Mouse (Mus musculus) heart, postnatal 0 days (tissue): ENCODE data around the gene Ofcc1. TPM values are rescaled to one million over a fixed set of nuclear protein-coding genes. Genes with fewer than 3 reads are reported as not detected.

Experiments used
- ATAC-seq: fragments of 200-750 bp; cut with Nextera tagmentation; 2 replicates; pipeline ENCODE4 v1.8.0; 2017; ENCODE audit warnings: low read depth, moderate number of reproducible peaks, moderate library complexity; ENCODE audit not compliant: insufficient read depth
- DNase-seq: peaks from one replicate; pipeline ENCODE4 v3.0.0-alpha.2; 2016; ENCODE audit warnings: low spot score
- H3K27ac ChIP-seq: fragments of 300-500 bp; sonication (generic); 2 replicates; pipeline ENCODE4 v1.5.1; 2014; ENCODE audit warnings: low read depth, mild to moderate bottlenecking
- H3K27me3 ChIP-seq: fragments of 300-500 bp; sonication (generic); 2 replicates; pipeline ENCODE4 v1.6.1; 2014; ENCODE audit warnings: low read length, mixed read lengths; ENCODE audit not compliant: control insufficient read depth, insufficient read depth
- H3K36me3 ChIP-seq: fragments of 300-500 bp; sonication (generic); replicated peaks from 2 replicates; pipeline ENCODE4 v1.6.1; 2014; ENCODE audit warnings: low read length, mixed read lengths; ENCODE audit not compliant: control insufficient read depth, insufficient read depth
- H3K4me1 ChIP-seq: fragments of 300-500 bp; sonication (generic); 2 replicates; pipeline ENCODE4 v1.6.1; 2014; ENCODE audit warnings: antibody characterized with exemption; ENCODE audit not compliant: control insufficient read depth, insufficient read depth
- H3K4me2 ChIP-seq: fragments of 300-500 bp; sonication (generic); 2 replicates; pipeline ENCODE4 v1.6.1; 2014; ENCODE audit warnings: low read depth, mild to moderate bottlenecking, low read length, moderate library complexity
- H3K4me3 ChIP-seq: fragments of 300-500 bp; sonication (generic); 2 replicates; pipeline ENCODE4 v1.5.1; 2014; ENCODE audit warnings: low read depth, low read length
- H3K9ac ChIP-seq: fragments of 300-500 bp; sonication (generic); replicated peaks from 2 replicates; pipeline ENCODE4 v1.6.1; 2014; ENCODE audit warnings: low read depth, low read length, mixed read lengths
- H3K9me3 ChIP-seq: fragments of 300-500 bp; sonication (generic); replicated peaks from 2 replicates; pipeline ENCODE4 v1.6.1; 2016; ENCODE audit warnings: low read length; ENCODE audit not compliant: control insufficient read depth
- CTCF ChIP-seq: IDR thresholded peaks from 2 replicates; pipeline ENCODE4 v1.5.1; 2016; ENCODE audit warnings: antibody characterized with exemption, control low read depth, low read depth
- EP300 ChIP-seq: IDR thresholded peaks from 2 replicates; pipeline ENCODE4 v1.6.1; 2016; ENCODE audit warnings: antibody characterized with exemption, low read depth
- WGBS: fragments of 180-500 bp; shearing (Covaris S2); extraction: QIAGEN DNeasy Blood & Tissue Kit; methylation state at CpG from one replicate; pipeline ENCODE4 v1.1.7; 2014; 5-methylcytosine and 5-hydroxymethylcytosine counted together
- polyA plus RNA-seq: library from polyadenylated mRNA; unstranded; fragments of >200 nt; fragmentation: Nextera tagmentation; extraction: Ambion mirVana; gene quantifications from 2 replicates; pipeline ENCODE4 v1.2.1, GENCODE M21; 2015
- total RNA-seq: library from RNA; depleted of rRNA; stranded (reverse); fragments of >200 nt; gene quantifications from 2 replicates; pipeline ENCODE4 v1.2.3, GENCODE M21; 2014; ENCODE audit warnings: low replicate concordance

Gene Ofcc1
- total and polyA plus RNA-seq, 2 experiments from 2014 or later, result not detected

DNA sequence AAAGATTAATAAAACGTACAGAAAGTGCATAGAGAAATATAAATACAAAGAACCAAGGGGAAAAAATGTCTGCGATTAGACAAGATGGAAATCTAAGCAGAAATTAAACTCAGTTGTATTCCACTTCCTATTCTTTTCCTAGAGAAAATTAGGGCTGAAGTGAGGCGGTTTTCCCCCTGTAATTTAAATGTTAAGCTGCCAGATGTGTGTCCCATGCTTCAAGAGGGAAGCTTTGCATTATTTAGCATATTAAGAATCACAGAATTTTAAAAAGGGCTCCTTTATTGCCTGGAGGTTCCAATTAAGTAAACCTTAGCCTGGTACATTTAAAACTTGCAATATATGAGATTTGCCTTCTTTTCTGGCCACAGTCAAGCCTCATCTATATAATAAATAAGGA is 205.8 kb downstream of the Ofcc1 start:
- DNase-seq, result no peak
- Histone ChIP-seq H3K4me1 (no peaks in the 10 kb centered on the region), H3K27ac (no peak overlapping the region), H3K36me3 (no peaks in the 10 kb centered on the region), H3K4me3 (no peak overlapping the region), H3K4me2 (no peak overlapping the region), H3K27me3 (no peaks in the 10 kb centered on the region), H3K9me3 (no peaks in the 10 kb centered on the region), H3K9ac (no peak overlapping the region)
- no peak for ATAC-seq
- WGBS, result 70% methylated on average over 3 of the region's 3 CpGs
- no peak for TF ChIP-seq EP300
- TF ChIP-seq CTCF, result no peak

DNA sequence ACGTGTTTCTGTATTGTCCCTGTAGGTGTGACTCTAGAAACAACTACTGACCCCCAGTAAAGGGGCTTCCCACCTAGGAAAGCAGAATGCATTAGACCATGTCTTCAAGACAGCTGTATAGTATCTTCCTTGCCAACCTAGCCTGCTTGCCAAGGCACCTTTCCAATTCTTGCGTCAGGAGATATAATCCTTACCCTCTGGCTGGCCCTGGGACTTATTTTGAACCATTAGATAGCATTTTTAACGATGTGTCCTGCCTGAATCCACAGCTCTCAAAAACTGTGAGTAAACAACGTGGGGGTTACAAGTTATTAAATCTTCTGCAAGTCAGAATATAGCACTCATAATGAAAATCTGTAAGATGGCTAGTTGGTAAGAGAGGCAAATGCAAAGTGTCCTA is 221.3 kb downstream of the Ofcc1 start:
- DNase-seq (no peak), ATAC-seq (no peak)
- Histone ChIP-seq H3K4me2 (no peak overlapping the region), H3K4me1 (no peaks in the 10 kb centered on the region), H3K9ac (no peak overlapping the region), H3K9me3 (no peaks in the 10 kb centered on the region), H3K4me3 (no peak overlapping the region), H3K27me3 (no peaks in the 10 kb centered on the region), H3K27ac (no peak overlapping the region), H3K36me3 (no peaks in the 10 kb centered on the region)
- no peak for TF ChIP-seq EP300
- TF ChIP-seq CTCF, result no peak
- WGBS, result 68% methylated on average over 4 of the region's 4 CpGs

DNA sequence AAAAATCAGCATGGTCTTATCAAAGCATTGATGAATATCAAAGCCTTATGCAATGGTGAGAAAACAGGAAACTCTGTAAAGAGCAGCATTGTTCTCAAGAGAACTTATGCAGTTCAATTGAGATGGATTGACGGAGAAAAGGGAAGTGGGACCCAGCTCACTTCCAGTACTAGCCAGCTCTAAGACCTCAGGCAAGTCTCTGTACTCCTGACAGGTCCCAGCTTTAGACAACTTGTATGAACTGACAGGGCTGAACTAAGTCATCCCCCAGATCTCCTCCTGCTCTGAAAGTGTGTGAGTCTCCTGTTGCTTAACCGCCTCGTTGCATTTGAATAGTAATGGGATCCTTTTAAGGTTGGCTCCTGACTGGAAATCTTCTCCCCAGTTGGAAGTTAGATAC is 225.2 kb downstream of the Ofcc1 start:
- ATAC-seq (no peak), DNase-seq (no peak)
- no peak overlapping the region for H3K27ac ChIP-seq
- H3K36me3 ChIP-seq, result no peaks in the 10 kb centered on the region
- no peaks in the 10 kb centered on the region for H3K27me3 ChIP-seq
- TF ChIP-seq CTCF (no peak), EP300 (no peak)
- no peaks in the 10 kb centered on the region for H3K9me3 ChIP-seq
- H3K9ac ChIP-seq, result no peak overlapping the region
- H3K4me2 ChIP-seq, result no peak overlapping the region
- no peak overlapping the region for H3K4me3 ChIP-seq
- no peaks in the 10 kb centered on the region; the same call in 1 of the 2 replicates for H3K4me1 ChIP-seq
- WGBS, result 57% methylated on average over 3 of the region's 3 CpGs

DNA sequence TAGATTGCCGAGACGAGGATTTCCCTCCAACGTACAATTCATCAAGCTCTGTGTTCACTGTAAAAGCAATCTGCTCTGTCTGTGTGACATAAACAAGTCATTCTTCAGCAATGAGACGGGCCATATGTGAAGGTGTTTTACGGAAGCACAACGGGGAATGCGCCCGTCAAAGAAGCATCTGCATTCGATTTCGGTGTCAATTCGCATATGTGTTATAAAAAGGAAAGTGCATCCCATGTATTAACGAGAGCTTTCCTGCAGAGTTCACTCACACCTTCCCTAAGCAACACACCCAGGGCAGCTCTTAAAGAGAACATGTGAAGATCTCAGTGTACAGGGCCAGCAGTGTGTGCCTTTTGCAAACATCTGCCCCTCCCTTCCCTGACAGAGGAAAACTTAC is 225.6 kb downstream of the Ofcc1 start:
- Histone ChIP-seq H3K27me3 (no peaks in the 10 kb centered on the region), H3K27ac (no peak overlapping the region), H3K4me1 (no peaks in the 10 kb centered on the region; the same call in 1 of the 2 replicates), H3K4me2 (no peak overlapping the region), H3K4me3 (no peak overlapping the region), H3K9me3 (no peaks in the 10 kb centered on the region), H3K9ac (no peak overlapping the region), H3K36me3 (no peaks in the 10 kb centered on the region)
- no peak for TF ChIP-seq EP300
- no peak for TF ChIP-seq CTCF
- 71% methylated on average over 12 of the region's 12 CpGs for WGBS
- DNase-seq (no peak), ATAC-seq (no peak)

DNA sequence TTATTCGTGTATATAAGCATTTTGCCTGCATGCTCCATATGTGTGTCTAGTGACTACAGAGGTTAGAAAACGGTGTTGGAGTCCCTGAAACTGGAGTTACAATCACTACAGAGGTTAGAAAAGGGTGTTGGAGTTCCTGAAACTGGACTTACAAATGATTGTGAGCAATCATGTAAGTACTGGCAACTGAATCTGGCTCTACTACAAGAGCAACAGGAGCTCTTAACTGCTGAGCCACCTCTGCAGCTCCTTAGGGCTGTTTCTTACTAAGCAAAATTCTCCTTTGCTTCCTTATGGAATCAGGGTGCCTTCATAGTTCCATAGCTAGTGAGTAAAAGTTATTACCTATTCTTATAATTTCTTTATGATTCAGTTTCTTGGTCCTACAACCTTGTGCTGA is 237.4 kb downstream of the Ofcc1 start:
- no peak overlapping the region for H3K4me3 ChIP-seq
- no peaks in the 10 kb centered on the region for H3K36me3 ChIP-seq
- no peak for ATAC-seq
- no peak overlapping the region for H3K27ac ChIP-seq
- H3K9me3 ChIP-seq, result no peaks in the 10 kb centered on the region
- no peak overlapping the region for H3K9ac ChIP-seq
- H3K4me2 ChIP-seq, result no peak overlapping the region
- 68% methylated on average over 2 of the region's 2 CpGs for WGBS
- DNase-seq, result no peak
- no peaks in the 10 kb centered on the region for H3K27me3 ChIP-seq
- TF ChIP-seq CTCF (no peak), EP300 (no peak)
- H3K4me1 ChIP-seq, result no peaks in the 10 kb centered on the region

DNA sequence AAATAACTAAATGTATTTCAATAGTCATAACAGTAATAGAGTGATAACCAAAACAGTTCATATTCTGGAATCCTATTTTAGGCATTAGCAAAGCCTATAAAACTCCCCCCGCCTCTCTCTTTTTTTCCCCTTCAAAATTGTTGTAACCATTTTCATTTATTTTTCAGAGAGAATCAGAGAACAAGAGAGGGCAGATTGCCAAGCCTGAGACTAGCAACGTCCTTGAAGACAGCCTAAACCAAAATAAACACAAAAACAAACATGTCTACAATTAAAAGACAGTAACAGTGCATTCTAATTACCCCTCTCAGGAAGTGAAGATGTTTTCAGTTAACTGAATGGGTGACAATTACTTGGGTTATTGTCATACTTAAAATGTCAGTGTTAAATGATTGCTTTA is 248.9 kb downstream of the Ofcc1 start:
- TF ChIP-seq EP300 (no peak), CTCF (no peak)
- no peak overlapping the region for H3K4me3 ChIP-seq
- no peak for ATAC-seq
- 63% methylated on average over 2 of the region's 2 CpGs for WGBS
- H3K4me1 ChIP-seq, result no peaks in the 10 kb centered on the region
- H3K27ac ChIP-seq, result no peak overlapping the region
- no peaks in the 10 kb centered on the region for H3K27me3 ChIP-seq
- H3K9me3 ChIP-seq, result no peaks in the 10 kb centered on the region
- H3K36me3 ChIP-seq, result no peaks in the 10 kb centered on the region
- no peak overlapping the region for H3K4me2 ChIP-seq
- no peak overlapping the region for H3K9ac ChIP-seq
- DNase-seq, result no peak
